Mouse (Mus musculus) embryonic facial prominence, embryonic 15.5 days (tissue): ENCODE data around the gene Nrxn1. TPM values are rescaled to one million over a fixed set of nuclear protein-coding genes. Genes with fewer than 3 reads are reported as not detected.

Source experiments
- ATAC-seq: fragments of 200-750 bp; cut with Nextera tagmentation; 2 replicates; pipeline ENCODE4 v1.8.0; 2017; ENCODE audit warnings: low read depth, moderate TSS enrichment; ENCODE audit not compliant: insufficient number of reproducible peaks, low FRiP score, low TSS enrichment
- H3K27ac ChIP-seq: fragments of 300-500 bp; sonication (generic); replicated peaks from 2 replicates; pipeline ENCODE4 v1.5.1; 2015; ENCODE audit warnings: mild to moderate bottlenecking, inconsistent platforms
- H3K27me3 ChIP-seq: fragments of 300-500 bp; sonication (generic); 2 replicates; pipeline ENCODE4 v1.6.1; 2015; ENCODE audit warnings: inconsistent platforms
- H3K36me3 ChIP-seq: fragments of 300-500 bp; sonication (generic); 2 replicates; pipeline ENCODE4 v1.6.1; 2015; ENCODE audit warnings: mild to moderate bottlenecking, inconsistent platforms
- H3K4me1 ChIP-seq: fragments of 300-500 bp; sonication (generic); 2 replicates; pipeline ENCODE4 v1.6.1; 2015; ENCODE audit warnings: inconsistent platforms
- H3K4me2 ChIP-seq: fragments of 300-500 bp; sonication (generic); replicated peaks from 2 replicates; pipeline ENCODE4 v1.6.1; 2015; ENCODE audit warnings: mild to moderate bottlenecking, inconsistent platforms
- H3K4me3 ChIP-seq: fragments of 300-500 bp; sonication (generic); replicated peaks from 2 replicates; pipeline ENCODE4 v1.5.1; 2015; ENCODE audit warnings: mild to moderate bottlenecking, inconsistent platforms
- H3K9ac ChIP-seq: fragments of 300-500 bp; sonication (generic); 2 replicates; pipeline ENCODE4 v1.6.1; 2015; ENCODE audit warnings: inconsistent platforms
- H3K9me3 ChIP-seq: fragments of 300-500 bp; sonication (generic); replicated peaks from 2 replicates; pipeline ENCODE4 v1.6.1; 2016; ENCODE audit warnings: inconsistent platforms
- WGBS: fragments of 180-500 bp; shearing (Covaris S2); methylation state at CpG from one replicate; pipeline ENCODE4 v1.1.7; 2015; 5-methylcytosine and 5-hydroxymethylcytosine counted together
- polyA plus RNA-seq: library from polyadenylated mRNA; unstranded; fragments of >200 nt; fragmentation: Nextera tagmentation; extraction: Ambion mirVana; gene quantifications from 2 replicates; pipeline ENCODE4 v1.2.1, GENCODE M21; 2015

The Nrxn1 gene
- polyA plus RNA-seq, 1 experiment from 2014 or later: 12.6 TPM

- Histone ChIP-seq H3K4me1 (peaks cover 20% of the 10 kb centered on the region), H3K36me3 (no peaks in the 10 kb centered on the region), H3K27me3 (peaks cover 33% of the 10 kb centered on the region), H3K9ac (no peak overlapping the region), H3K4me2 (peak overlapping the region; percentile 89), H3K9me3 (no peaks in the 10 kb centered on the region), H3K27ac (no peak overlapping the region), H3K4me3 (peak overlapping the region; percentile 49)
- under 1% methylated on average over 15 of the region's 15 CpGs for WGBS
- peak; percentile 35; the same call in 1 of the 2 replicates for ATAC-seq
Observed at GRCm38 (mm10) chr17:90454356-90454737, 638.5 kb downstream of the Nrxn1 start.

GRCm38 (mm10) chr17:90453280-90453679 is 639.6 kb downstream of the Nrxn1 start:
- 53% methylated on average over 4 of the region's 4 CpGs for WGBS

GRCm38 (mm10) chr17:90452770-90453169 is 640.1 kb downstream of the Nrxn1 start:
- peaks cover 33% of the 10 kb centered on the region for H3K27me3 ChIP-seq
- ATAC-seq: 0 out of 2 replicates have a peak, but pooled peaks have one; percentile 20
- WGBS: 57% methylated on average over 2 of the region's 2 CpGs

More at GRCm38 (mm10) chr17:90453280-90453679, 639.6 kb downstream of the Nrxn1 start:
- no peaks in the 10 kb centered on the region for H3K36me3 ChIP-seq
- peaks cover 33% of the 10 kb centered on the region for H3K27me3 ChIP-seq
- no peak overlapping the region for H3K27ac ChIP-seq
- ATAC-seq: no peak
- H3K4me1 ChIP-seq: peaks cover 20% of the 10 kb centered on the region
- H3K4me3 ChIP-seq: no peak overlapping the region
- no peaks in the 10 kb centered on the region for H3K9me3 ChIP-seq
- H3K9ac ChIP-seq: no peak overlapping the region
- no peak overlapping the region for H3K4me2 ChIP-seq

GRCm38 (mm10) chr17:90451384-90451783 is 641.5 kb downstream of the Nrxn1 start:
- Histone ChIP-seq H3K27ac (no peak overlapping the region), H3K9ac (no peak overlapping the region), H3K4me2 (no peak overlapping the region), H3K36me3 (no peaks in the 10 kb centered on the region), H3K4me1 (peaks cover 20% of the 10 kb centered on the region), H3K27me3 (peaks cover 29% of the 10 kb centered on the region), H3K9me3 (no peaks in the 10 kb centered on the region), H3K4me3 (no peak overlapping the region)
- no peak for ATAC-seq
- WGBS: 48% methylated on average over 2 of the region's 2 CpGs

More at GRCm38 (mm10) chr17:90452770-90453169, 640.1 kb downstream of the Nrxn1 start:
- H3K4me3 ChIP-seq: no peak overlapping the region
- H3K9me3 ChIP-seq: no peaks in the 10 kb centered on the region
- H3K36me3 ChIP-seq: no peaks in the 10 kb centered on the region
- no peak overlapping the region for H3K27ac ChIP-seq
- no peak overlapping the region for H3K4me2 ChIP-seq
- peaks cover 20% of the 10 kb centered on the region for H3K4me1 ChIP-seq
- no peak overlapping the region for H3K9ac ChIP-seq

GRCm38 (mm10) chr17:90443067-90443466 is 649.8 kb downstream of the Nrxn1 start:
- no peak for ATAC-seq
- H3K4me1 ChIP-seq: no peaks in the 10 kb centered on the region
- H3K27me3 ChIP-seq: no peaks in the 10 kb centered on the region
- H3K9ac ChIP-seq: no peak overlapping the region
- H3K4me2 ChIP-seq: no peak overlapping the region
- H3K9me3 ChIP-seq: no peaks in the 10 kb centered on the region
- no peak overlapping the region for H3K4me3 ChIP-seq
- no peaks in the 10 kb centered on the region for H3K36me3 ChIP-seq
- no peak overlapping the region for H3K27ac ChIP-seq

GRCm38 (mm10) chr17:90435836-90436235 is 657.0 kb downstream of the Nrxn1 start:
- Histone ChIP-seq H3K9me3 (no peaks in the 10 kb centered on the region), H3K4me3 (no peak overlapping the region), H3K27me3 (no peaks in the 10 kb centered on the region), H3K36me3 (no peaks in the 10 kb centered on the region), H3K27ac (no peak overlapping the region), H3K4me1 (no peaks in the 10 kb centered on the region), H3K4me2 (no peak overlapping the region), H3K9ac (no peak overlapping the region)
- ATAC-seq: no peak

- Histone ChIP-seq H3K9me3 (no peaks in the 10 kb centered on the region), H3K4me2 (no peak overlapping the region), H3K4me1 (no peaks in the 10 kb centered on the region), H3K27me3 (no peaks in the 10 kb centered on the region), H3K4me3 (no peak overlapping the region), H3K36me3 (no peaks in the 10 kb centered on the region), H3K27ac (no peak overlapping the region), H3K9ac (no peak overlapping the region)
- WGBS: 53% methylated on average over 2 of the region's 2 CpGs
- ATAC-seq: no peak
Observed at GRCm38 (mm10) chr17:90435371-90435770, 657.5 kb downstream of the Nrxn1 start.

GRCm38 (mm10) chr17:90430211-90430610 is 662.7 kb downstream of the Nrxn1 start:
- H3K4me3 ChIP-seq: no peak overlapping the region
- H3K27me3 ChIP-seq: no peaks in the 10 kb centered on the region
- no peak for ATAC-seq
- H3K36me3 ChIP-seq: no peaks in the 10 kb centered on the region
- H3K4me2 ChIP-seq: no peak overlapping the region
- WGBS: 83% methylated on average over 1 of the region's 1 CpGs
- no peak overlapping the region for H3K27ac ChIP-seq
- H3K4me1 ChIP-seq: no peaks in the 10 kb centered on the region
- no peaks in the 10 kb centered on the region for H3K9me3 ChIP-seq
- no peak overlapping the region for H3K9ac ChIP-seq

- ATAC-seq: no peak
- H3K9ac ChIP-seq: no peak overlapping the region
- no peaks in the 10 kb centered on the region for H3K9me3 ChIP-seq
- H3K4me1 ChIP-seq: no peaks in the 10 kb centered on the region
- no peaks in the 10 kb centered on the region for H3K27me3 ChIP-seq
- H3K4me3 ChIP-seq: no peak overlapping the region
- H3K4me2 ChIP-seq: no peak overlapping the region
- 80% methylated on average over 3 of the region's 3 CpGs for WGBS
- H3K27ac ChIP-seq: no peak overlapping the region
- no peaks in the 10 kb centered on the region for H3K36me3 ChIP-seq
Observed at GRCm38 (mm10) chr17:90425974-90426373, 666.9 kb downstream of the Nrxn1 start.

- ATAC-seq: no peak
- Histone ChIP-seq H3K36me3 (no peaks in the 10 kb centered on the region), H3K9me3 (no peaks in the 10 kb centered on the region), H3K4me2 (no peak overlapping the region), H3K27me3 (no peaks in the 10 kb centered on the region), H3K9ac (no peak overlapping the region), H3K27ac (no peak overlapping the region), H3K4me3 (no peak overlapping the region), H3K4me1 (no peaks in the 10 kb centered on the region)
- WGBS: 76% methylated on average over 3 of the region's 3 CpGs
Observed at GRCm38 (mm10) chr17:90422591-90422990, 670.3 kb downstream of the Nrxn1 start.

GRCm38 (mm10) chr17:90420757-90421156 is 672.1 kb downstream of the Nrxn1 start:
- no peaks in the 10 kb centered on the region for H3K36me3 ChIP-seq
- H3K27me3 ChIP-seq: no peaks in the 10 kb centered on the region
- no peaks in the 10 kb centered on the region for H3K4me1 ChIP-seq
- WGBS: 86% methylated on average over 2 of the region's 2 CpGs
- no peak overlapping the region for H3K27ac ChIP-seq
- no peaks in the 10 kb centered on the region for H3K9me3 ChIP-seq
- no peak overlapping the region for H3K4me2 ChIP-seq
- H3K4me3 ChIP-seq: no peak overlapping the region
- H3K9ac ChIP-seq: no peak overlapping the region
- no peak for ATAC-seq

GRCm38 (mm10) chr17:90419615-90420014 is 673.3 kb downstream of the Nrxn1 start:
- H3K9ac ChIP-seq: no peak overlapping the region
- no peaks in the 10 kb centered on the region for H3K4me1 ChIP-seq
- no peak overlapping the region for H3K4me2 ChIP-seq
- no peaks in the 10 kb centered on the region for H3K9me3 ChIP-seq
- no peak for ATAC-seq
- no peaks in the 10 kb centered on the region for H3K27me3 ChIP-seq
- no peak overlapping the region for H3K4me3 ChIP-seq
- H3K27ac ChIP-seq: no peak overlapping the region
- WGBS: 79% methylated on average over 1 of the region's 1 CpGs
- H3K36me3 ChIP-seq: no peaks in the 10 kb centered on the region
